Mouse (Mus musculus) intestine, postnatal 0 days (tissue): Measurements from ENCODE around the gene Krtap5-5. TPM values are rescaled to one million over a fixed set of nuclear protein-coding genes. Genes with fewer than 3 reads are reported as not detected.

Source experiments
- ATAC-seq: fragments of 200-750 bp; cut with Nextera tagmentation; 2 replicates; pipeline ENCODE4 v1.8.0; 2017; ENCODE audit warnings: mild to moderate bottlenecking, moderate TSS enrichment, moderate library complexity
- H3K27ac ChIP-seq: fragments of 300-500 bp; sonication (generic); 2 replicates; pipeline ENCODE4 v1.5.1; 2014; ENCODE audit warnings: mild to moderate bottlenecking, low read depth, low read length, moderate library complexity
- H3K27me3 ChIP-seq: fragments of 300-500 bp; sonication (generic); replicated peaks from 2 replicates; pipeline ENCODE4 v1.6.1; 2014; ENCODE audit warnings: low read length, mixed read lengths; ENCODE audit not compliant: control insufficient read depth, insufficient read depth
- H3K36me3 ChIP-seq: fragments of 300-500 bp; sonication (generic); 2 replicates; pipeline ENCODE4 v1.6.1; 2014; ENCODE audit warnings: mild to moderate bottlenecking, moderate library complexity; ENCODE audit not compliant: control insufficient read depth, insufficient read depth
- H3K4me1 ChIP-seq: fragments of 300-500 bp; sonication (generic); replicated peaks from 2 replicates; pipeline ENCODE4 v1.6.1; 2014; ENCODE audit warnings: antibody characterized with exemption, low read length, mixed read lengths; ENCODE audit not compliant: control insufficient read depth, insufficient read depth
- H3K4me2 ChIP-seq: fragments of 300-500 bp; sonication (generic); replicated peaks from 2 replicates; pipeline ENCODE4 v1.6.1; 2014; ENCODE audit warnings: low read depth, mild to moderate bottlenecking, moderate library complexity
- H3K4me3 ChIP-seq: fragments of 300-500 bp; sonication (generic); 2 replicates; pipeline ENCODE4 v1.5.1; 2014; ENCODE audit warnings: low read depth, low read length
- H3K9ac ChIP-seq: fragments of 300-500 bp; sonication (generic); 2 replicates; pipeline ENCODE4 v1.6.1; 2014; ENCODE audit warnings: mild to moderate bottlenecking, low read depth, low read length
- H3K9me3 ChIP-seq: fragments of 300-500 bp; sonication (generic); 2 replicates; pipeline ENCODE4 v1.6.1; 2016; ENCODE audit warnings: mixed run types; ENCODE audit not compliant: control insufficient read depth
- CTCF ChIP-seq: sonication (generic); IDR thresholded peaks from 2 replicates; pipeline ENCODE4 v1.5.1; 2016; ENCODE audit warnings: low read depth, mild to moderate bottlenecking, control low read depth, antibody characterized with exemption, moderate library complexity
- WGBS: fragments of 180-500 bp; shearing (Covaris S2); extraction: QIAGEN DNeasy Blood & Tissue Kit; methylation state at CpG from one replicate; pipeline ENCODE4 v1.1.7; 2014; 5-methylcytosine and 5-hydroxymethylcytosine counted together
- polyA plus RNA-seq: library from polyadenylated mRNA; unstranded; fragments of >200 nt; fragmentation: Nextera tagmentation; extraction: Ambion mirVana; gene quantifications from 2 replicates; pipeline ENCODE4 v1.2.1, GENCODE M21; 2015

The Krtap5-5 gene
- polyA plus RNA-seq, 1 experiment from 2014 or later, result not detected

GRCm38 (mm10) chr7:142201064-142201463, 28.7 kb downstream of the Krtap5-5 start, which contains the start of gene Krtap5-3:
Gene Krtap5-3 (plus strand): TSS chr7:142201364.
- WGBS, result 35% methylated on average over 1 of the region's 1 CpGs
- H3K4me3 ChIP-seq, result no peak within 1 kb of the TSS

GRCm38 (mm10) chr7:142198748-142199147, 31.0 kb downstream of the Krtap5-5 start:
- Histone ChIP-seq H3K27ac (no peak overlapping the region), H3K9ac (no peak overlapping the region), H3K36me3 (no peaks in the 10 kb centered on the region), H3K4me1 (no peaks in the 10 kb centered on the region), H3K4me2 (no peak overlapping the region), H3K4me3 (no peak overlapping the region), H3K27me3 (peaks cover 3% of the 10 kb centered on the region; the same call in 1 of the 2 replicates), H3K9me3 (0 out of 2 replicates have a peak, but pooled peaks cover 3% of the 10 kb centered on the region)
- no peak for ATAC-seq
- no peak for TF ChIP-seq CTCF
- 69% methylated on average over 2 of the region's 2 CpGs for WGBS

More at GRCm38 (mm10) chr7:142201064-142201463, 28.7 kb downstream of the Krtap5-5 start, which contains the start of gene Krtap5-3:
- no peak for TF ChIP-seq CTCF
- H3K4me1 ChIP-seq, result no peaks in the 10 kb centered on the region
- ATAC-seq, result no peak
- H3K9ac ChIP-seq, result no peak within 1 kb of the TSS
- no peak within 1 kb of the TSS for H3K27ac ChIP-seq
- H3K4me2 ChIP-seq, result no peak within 1 kb of the TSS
- H3K36me3 ChIP-seq, result no peaks in the 10 kb centered on the region
- no peaks in the 10 kb centered on the region for H3K9me3 ChIP-seq
- peaks cover 3% of the 10 kb centered on the region; the same call in 1 of the 2 replicates for H3K27me3 ChIP-seq

GRCm38 (mm10) chr7:142190289-142190688, 39.5 kb downstream of the Krtap5-5 start, which contains the start of gene Gm10153:
Gene Gm10153 (minus strand): TSS chr7:142190389.
- ATAC-seq, result peak; percentile 25; the same call in 1 of the 2 replicates
- Histone ChIP-seq H3K9me3 (0 out of 2 replicates have a peak, but pooled peaks cover 3% of the 10 kb centered on the region), H3K4me2 (no peak within 1 kb of the TSS), H3K4me3 (no peak within 1 kb of the TSS), H3K9ac (no peak within 1 kb of the TSS), H3K36me3 (no peaks in the 10 kb centered on the region), H3K27ac (no peak within 1 kb of the TSS), H3K4me1 (no peaks in the 10 kb centered on the region), H3K27me3 (peaks cover 17% of the 10 kb centered on the region)
- no peak for TF ChIP-seq CTCF
- WGBS, result 15% methylated on average over 2 of the region's 2 CpGs

GRCm38 (mm10) chr7:142188156-142188555, 41.6 kb downstream of the Krtap5-5 start:
- ATAC-seq, result no peak
- H3K36me3 ChIP-seq, result no peaks in the 10 kb centered on the region
- no peak overlapping the region for H3K27ac ChIP-seq
- H3K4me3 ChIP-seq, result no peak overlapping the region
- no peak overlapping the region for H3K9ac ChIP-seq
- no peak for TF ChIP-seq CTCF
- peaks cover 17% of the 10 kb centered on the region for H3K27me3 ChIP-seq
- no peaks in the 10 kb centered on the region for H3K9me3 ChIP-seq
- H3K4me2 ChIP-seq, result no peak overlapping the region
- H3K4me1 ChIP-seq, result no peaks in the 10 kb centered on the region
- 76% methylated on average over 2 of the region's 2 CpGs for WGBS

- H3K36me3 ChIP-seq, result no peaks in the 10 kb centered on the region
- WGBS, result 39% methylated on average over 1 of the region's 1 CpGs
- ATAC-seq, result no peak
These were observed 48.8 kb downstream of the Krtap5-5 start for GRCm38 (mm10) chr7:142181021-142181420.

More at GRCm38 (mm10) chr7:142181021-142181420, 48.8 kb downstream of the Krtap5-5 start:
- no peak overlapping the region for H3K9ac ChIP-seq
- no peak for TF ChIP-seq CTCF
- H3K4me3 ChIP-seq, result no peak overlapping the region
- H3K4me2 ChIP-seq, result no peak overlapping the region
- H3K9me3 ChIP-seq, result no peaks in the 10 kb centered on the region
- H3K4me1 ChIP-seq, result no peaks in the 10 kb centered on the region
- H3K27me3 ChIP-seq, result no peaks in the 10 kb centered on the region
- no peak overlapping the region for H3K27ac ChIP-seq

Other genes with a start within 250 kb of the Krtap5-5 start
- gene Mob2, start 168.9 kb downstream of the Krtap5-5 start, polyA plus RNA-seq, result 49.5 and 54.7 TPM in 2 replicates
- 5.8 and 6.4 TPM in 2 replicates for gene Dusp8, start 134.1 kb downstream of the Krtap5-5 start, polyA plus RNA-seq
- not detected in 2 replicates for gene Gm45618, start 109.2 kb downstream of the Krtap5-5 start, polyA plus RNA-seq
- gene Gm39115, start 93.9 kb downstream of the Krtap5-5 start, polyA plus RNA-seq, result not detected in 2 replicates
- gene Gm45337, start 85.4 kb downstream of the Krtap5-5 start, polyA plus RNA-seq, result not detected in 2 replicates
- gene Gm29735, start 72.9 kb downstream of the Krtap5-5 start, polyA plus RNA-seq, result not detected in 2 replicates
- gene Gm4553, start 64.2 kb downstream of the Krtap5-5 start, polyA plus RNA-seq, result not detected in 2 replicates
- not detected in 2 replicates for gene Krtap5-2, start 54.0 kb downstream of the Krtap5-5 start, polyA plus RNA-seq
- gene Gm10153, start 39.6 kb downstream of the Krtap5-5 start, polyA plus RNA-seq, result not detected in 2 replicates
- not detected in 2 replicates for gene Krtap5-3, start 28.6 kb downstream of the Krtap5-5 start, polyA plus RNA-seq
- not detected in 2 replicates for gene Gm7579, start 18.1 kb downstream of the Krtap5-5 start, polyA plus RNA-seq
- not detected in 2 replicates for gene Gm40460, start 11.1 kb upstream of the Krtap5-5 start, polyA plus RNA-seq
- not detected in 2 replicates for gene Gm2431, start 28.4 kb upstream of the Krtap5-5 start, polyA plus RNA-seq
- not detected in 2 replicates for gene Gm4559, start 44.4 kb upstream of the Krtap5-5 start, polyA plus RNA-seq
- not detected in 2 replicates for gene Krtap5-1, start 67.1 kb upstream of the Krtap5-5 start, polyA plus RNA-seq
- not detected in 2 replicates for gene Krtap5-4, start 73.6 kb upstream of the Krtap5-5 start, polyA plus RNA-seq
- gene Ifitm10, start 143.8 kb upstream of the Krtap5-5 start, polyA plus RNA-seq, result 1.5 and 1.6 TPM in 2 replicates
- gene Gm49369, start 152.7 kb upstream of the Krtap5-5 start, polyA plus RNA-seq, result not detected in 2 replicates
- 479 and 496 TPM in 2 replicates for gene Ctsd, start 158.1 kb upstream of the Krtap5-5 start, polyA plus RNA-seq
- gene Syt8, start 204.9 kb upstream of the Krtap5-5 start, polyA plus RNA-seq, result 0.60 and 1.3 TPM in 2 replicates
- 1.9 and 2.4 TPM in 2 replicates for gene Tnni2, start 211.8 kb upstream of the Krtap5-5 start, polyA plus RNA-seq
- gene Lsp1, start 230.8 kb upstream of the Krtap5-5 start, polyA plus RNA-seq, result 55.2 and 61.8 TPM in 2 replicates